Mouse (Mus musculus) liver, embryonic 11.5 days (tissue): ENCODE results near the gene Bad. TPM values are rescaled to one million over a fixed set of nuclear protein-coding genes. Genes with fewer than 3 reads are reported as not detected.

Source experiments
- ATAC-seq: fragments of 200-750 bp; cut with Nextera tagmentation; replicated peaks from 2 replicates; pipeline ENCODE4 v1.8.0; 2017; ENCODE audit warnings: moderate number of reproducible peaks, mild to moderate bottlenecking, moderate TSS enrichment, moderate library complexity; ENCODE audit not compliant: low FRiP score
- DNase-seq: peaks from one replicate; pipeline ENCODE4 v3.0.0-alpha.2; 2017; ENCODE audit warnings: low spot score
- H3K27ac ChIP-seq: fragments of 300-500 bp; sonication (generic); 2 replicates; pipeline ENCODE4 v1.5.1; 2014; ENCODE audit warnings: mild to moderate bottlenecking, low read depth, low read length, control low read depth
- H3K27me3 ChIP-seq: fragments of 300-500 bp; sonication (generic); replicated peaks from 2 replicates; pipeline ENCODE4 v1.6.1; 2014; ENCODE audit warnings: low read length, mixed read lengths; ENCODE audit not compliant: control insufficient read depth, insufficient read depth
- H3K36me3 ChIP-seq: fragments of 300-500 bp; sonication (generic); 2 replicates; pipeline ENCODE4 v1.6.1; 2014; ENCODE audit warnings: mild to moderate bottlenecking, low read length, moderate library complexity, mixed read lengths; ENCODE audit not compliant: control insufficient read depth, insufficient read depth
- H3K4me1 ChIP-seq: fragments of 300-500 bp; sonication (generic); replicated peaks from 2 replicates; pipeline ENCODE4 v1.6.1; 2014; ENCODE audit warnings: low read length, mixed read lengths; ENCODE audit not compliant: control insufficient read depth, insufficient read depth
- H3K4me2 ChIP-seq: fragments of 300-500 bp; sonication (generic); 2 replicates; pipeline ENCODE4 v1.6.1; 2014; ENCODE audit warnings: mild to moderate bottlenecking, control low read depth, moderate library complexity
- H3K4me3 ChIP-seq: fragments of 300-500 bp; sonication (generic); 2 replicates; pipeline ENCODE4 v1.5.1; 2014; ENCODE audit warnings: low read depth, low read length, control low read depth
- H3K9ac ChIP-seq: fragments of 300-500 bp; sonication (generic); 2 replicates; pipeline ENCODE4 v1.6.1; 2014; ENCODE audit warnings: low read depth, low read length, control low read depth
- H3K9me3 ChIP-seq: fragments of 300-500 bp; sonication (generic); 2 replicates; pipeline ENCODE4 v1.6.1; 2016; ENCODE audit warnings: low read length, inconsistent platforms, mixed read lengths; ENCODE audit not compliant: control insufficient read depth
- WGBS: fragments of 180-500 bp; shearing (Covaris S2); extraction: QIAGEN DNeasy Blood & Tissue Kit; methylation state at CpG from one replicate; pipeline ENCODE4 v1.1.7; 2014; 5-methylcytosine and 5-hydroxymethylcytosine counted together
- polyA plus RNA-seq: library from polyadenylated mRNA; unstranded; fragments of >200 nt; fragmentation: Nextera tagmentation; extraction: Ambion mirVana; gene quantifications from 2 replicates; pipeline ENCODE4 v1.2.1, GENCODE M21; 2014

Gene Bad
- polyA plus RNA-seq, 1 experiment from 2014 or later = 54.7 TPM

GRCm38 (mm10) chr19:6947742-6948141 lies 6.1 kb downstream of the Bad start:
- no peak for ATAC-seq
- 56% methylated on average over 4 of the region's 4 CpGs for WGBS

DNA sequence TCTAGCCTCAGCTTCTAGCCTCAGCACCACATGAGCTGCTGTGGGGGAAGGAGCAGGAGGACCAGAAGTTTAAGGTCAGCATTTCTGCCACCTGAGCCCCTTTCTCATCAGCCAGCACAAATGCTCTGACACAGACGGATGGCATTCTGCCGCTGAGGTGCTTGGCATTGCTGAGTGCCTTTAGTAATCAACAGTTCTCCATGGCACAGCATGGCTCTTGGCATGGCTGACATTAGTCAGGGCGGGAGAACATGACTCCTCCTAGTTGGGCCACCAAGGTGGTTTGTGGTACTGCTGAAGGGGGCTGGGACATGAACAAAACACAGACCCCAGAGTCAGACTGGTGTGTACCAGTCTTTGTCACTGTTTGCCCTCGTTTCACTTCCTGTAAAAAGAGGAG lies 6.5 kb downstream of the Bad start:
- Histone ChIP-seq H3K36me3 (0 out of 2 replicates have a peak, but pooled peaks cover 3% of the 10 kb centered on the region), H3K27ac (no peak overlapping the region), H3K4me2 (no peak overlapping the region), H3K9me3 (no peaks in the 10 kb centered on the region), H3K4me3 (no peak overlapping the region), H3K27me3 (no peaks in the 10 kb centered on the region), H3K4me1 (peaks cover 26% of the 10 kb centered on the region), H3K9ac (no peak overlapping the region)
- ATAC-seq = no peak
- DNase-seq = no peak
- WGBS = 83% methylated on average over 4 of the region's 4 CpGs

More at GRCm38 (mm10) chr19:6947742-6948141, 6.1 kb downstream of the Bad start:
- Histone ChIP-seq H3K27ac (no peak overlapping the region), H3K9me3 (no peaks in the 10 kb centered on the region), H3K4me3 (no peak overlapping the region), H3K9ac (no peak overlapping the region), H3K27me3 (no peaks in the 10 kb centered on the region), H3K36me3 (0 out of 2 replicates have a peak, but pooled peaks cover 3% of the 10 kb centered on the region), H3K4me2 (no peak overlapping the region), H3K4me1 (peaks cover 26% of the 10 kb centered on the region)
- DNase-seq = no peak

DNA sequence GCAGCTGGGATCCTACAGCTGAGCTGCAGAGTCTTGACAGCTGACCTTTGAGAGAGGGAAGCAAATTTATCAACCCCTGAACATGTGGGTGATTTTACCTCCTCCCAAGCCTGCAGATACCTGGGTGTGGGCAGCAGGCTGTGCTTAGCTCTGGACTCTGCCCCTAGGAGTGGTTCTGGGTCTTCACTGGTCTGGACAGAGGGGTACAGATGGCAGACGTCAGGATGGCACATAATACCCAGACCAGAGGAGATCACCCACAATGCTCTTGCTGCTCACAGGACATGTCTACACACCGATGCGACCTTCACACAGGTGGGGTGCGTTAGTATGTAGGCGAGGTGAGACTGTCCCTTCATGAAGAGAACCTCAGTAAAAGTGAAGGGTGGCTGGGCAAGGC lies 7.9 kb downstream of the Bad start:
- H3K4me3 ChIP-seq = no peak overlapping the region
- H3K9me3 ChIP-seq = no peaks in the 10 kb centered on the region
- peaks cover 6% of the 10 kb centered on the region; the same call in 1 of the 2 replicates for H3K36me3 ChIP-seq
- H3K4me1 ChIP-seq = peaks cover 27% of the 10 kb centered on the region
- H3K27me3 ChIP-seq = no peaks in the 10 kb centered on the region
- H3K27ac ChIP-seq = no peak overlapping the region
- peak overlapping the region; percentile 98 for H3K4me2 ChIP-seq
- WGBS = 88% methylated on average over 5 of the region's 5 CpGs
- DNase-seq = no peak
- no peak for ATAC-seq
- H3K9ac ChIP-seq = 0 out of 2 replicates have a peak overlapping the region, but pooled peaks have one; percentile 1

GRCm38 (mm10) chr19:6949951-6950350 lies 8.3 kb downstream of the Bad start:
- ATAC-seq = no peak
- Histone ChIP-seq H3K4me2 (peak overlapping the region; percentile 98), H3K27ac (no peak overlapping the region), H3K27me3 (no peaks in the 10 kb centered on the region), H3K9me3 (no peaks in the 10 kb centered on the region), H3K36me3 (peaks cover 9% of the 10 kb centered on the region; the same call in 1 of the 2 replicates), H3K9ac (peak overlapping the region; percentile 89), H3K4me1 (peaks cover 27% of the 10 kb centered on the region), H3K4me3 (peak overlapping the region; percentile 64)
- DNase-seq = no peak
- 62% methylated on average over 5 of the region's 5 CpGs for WGBS

- H3K9me3 ChIP-seq = no peaks in the 10 kb centered on the region
- H3K4me1 ChIP-seq = peaks cover 27% of the 10 kb centered on the region
- peaks cover 10% of the 10 kb centered on the region; the same call in 1 of the 2 replicates for H3K36me3 ChIP-seq
- peak overlapping the region; percentile 64 for H3K4me3 ChIP-seq
- peak overlapping the region; percentile 98 for H3K27ac ChIP-seq
- H3K27me3 ChIP-seq = no peaks in the 10 kb centered on the region
- H3K9ac ChIP-seq = peak overlapping the region; percentile 89
- under 1% methylated on average over 28 of the region's 28 CpGs for WGBS
- ATAC-seq (peak; percentile 34), DNase-seq (peak; percentile 71)
- H3K4me2 ChIP-seq = peak overlapping the region; percentile 98
Observed at GRCm38 (mm10) chr19:6950613-6951153, 9.0 kb downstream of the Bad start.

DNA sequence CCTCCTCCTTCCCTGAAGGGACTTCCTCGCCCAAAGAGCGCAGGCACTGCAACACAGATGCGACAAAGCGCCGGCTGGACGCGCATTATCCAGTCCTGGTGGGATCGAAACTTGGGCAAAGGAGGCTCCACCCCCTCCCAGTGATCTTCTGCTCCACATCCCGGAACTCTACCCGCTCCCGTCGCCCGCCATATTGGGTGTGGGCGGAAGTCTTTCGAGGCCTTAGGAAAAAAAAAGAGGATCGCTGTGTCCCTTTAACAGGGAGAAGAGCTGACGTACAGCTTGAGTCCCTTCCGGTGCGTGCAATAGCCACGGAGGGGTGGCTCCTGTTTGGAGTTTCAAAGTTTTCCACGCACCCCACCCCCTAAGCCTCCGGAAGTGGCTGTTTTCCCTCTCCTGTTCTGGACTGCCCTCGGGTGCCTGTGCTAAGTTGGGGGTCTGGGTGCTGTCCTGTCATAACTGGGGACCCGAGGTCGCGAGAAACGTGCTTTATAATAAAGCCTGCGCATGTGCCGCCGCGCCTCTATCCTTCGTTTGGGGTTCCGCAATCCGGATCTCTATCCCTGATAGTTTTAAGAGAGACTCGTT lies 9.8 kb downstream of the Bad start:
- no peaks in the 10 kb centered on the region for H3K27me3 ChIP-seq
- H3K9me3 ChIP-seq = no peaks in the 10 kb centered on the region
- DNase-seq = peak; percentile 87
- peaks cover 27% of the 10 kb centered on the region for H3K4me1 ChIP-seq
- WGBS = 0% methylated on average over 35 of the region's 35 CpGs
- H3K36me3 ChIP-seq = peaks cover 10% of the 10 kb centered on the region; the same call in 1 of the 2 replicates
- H3K4me2 ChIP-seq = peak overlapping the region; percentile 98
- peak overlapping the region; percentile 64 for H3K4me3 ChIP-seq
- peak; percentile 73 for ATAC-seq
- peak overlapping the region; percentile 89 for H3K9ac ChIP-seq
- peak overlapping the region; percentile 98 for H3K27ac ChIP-seq

GRCm38 (mm10) chr19:6951994-6952711 lies 10.5 kb downstream of the Bad start:
- Histone ChIP-seq H3K9me3 (no peaks in the 10 kb centered on the region), H3K27me3 (no peaks in the 10 kb centered on the region), H3K9ac (peak overlapping the region; percentile 89), H3K4me1 (peaks cover 27% of the 10 kb centered on the region), H3K4me3 (peak overlapping the region; percentile 64), H3K36me3 (peaks cover 15% of the 10 kb centered on the region), H3K4me2 (peak overlapping the region; percentile 98), H3K27ac (peak overlapping the region; percentile 98)
- 2% methylated on average over 31 of the region's 31 CpGs for WGBS
- ATAC-seq = peak; percentile 51
- peak; percentile 77 for DNase-seq

DNA sequence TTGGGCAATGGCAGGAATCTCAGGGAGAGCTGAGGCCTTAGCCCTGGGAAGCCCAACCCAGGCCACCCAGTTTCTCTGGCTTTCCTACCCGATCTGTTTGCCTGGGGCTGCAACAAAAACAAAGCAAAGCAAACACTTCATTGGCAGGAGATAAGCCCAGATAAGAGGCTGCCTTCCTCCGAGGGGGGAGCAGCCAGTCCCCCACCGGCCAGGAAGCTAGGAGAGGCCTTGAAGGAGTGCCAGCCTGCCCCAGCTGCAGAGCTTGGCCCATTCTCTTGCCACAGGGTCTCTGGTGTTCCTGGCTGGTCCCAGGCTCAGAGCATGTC lies 11.0 kb downstream of the Bad start:
- 4% methylated on average over 3 of the region's 3 CpGs for WGBS
- H3K36me3 ChIP-seq = peaks cover 16% of the 10 kb centered on the region
- H3K4me1 ChIP-seq = peaks cover 27% of the 10 kb centered on the region
- peak overlapping the region; percentile 98 for H3K4me2 ChIP-seq
- H3K9me3 ChIP-seq = no peaks in the 10 kb centered on the region
- no peak for ATAC-seq
- peak overlapping the region; percentile 89 for H3K9ac ChIP-seq
- peak overlapping the region; percentile 98 for H3K27ac ChIP-seq
- H3K4me3 ChIP-seq = peak overlapping the region; percentile 64
- no peaks in the 10 kb centered on the region for H3K27me3 ChIP-seq
- DNase-seq = no peak
